Mouse (Mus musculus): ENCODE results near the gene AI182371.

AI182371 gene

DNA sequence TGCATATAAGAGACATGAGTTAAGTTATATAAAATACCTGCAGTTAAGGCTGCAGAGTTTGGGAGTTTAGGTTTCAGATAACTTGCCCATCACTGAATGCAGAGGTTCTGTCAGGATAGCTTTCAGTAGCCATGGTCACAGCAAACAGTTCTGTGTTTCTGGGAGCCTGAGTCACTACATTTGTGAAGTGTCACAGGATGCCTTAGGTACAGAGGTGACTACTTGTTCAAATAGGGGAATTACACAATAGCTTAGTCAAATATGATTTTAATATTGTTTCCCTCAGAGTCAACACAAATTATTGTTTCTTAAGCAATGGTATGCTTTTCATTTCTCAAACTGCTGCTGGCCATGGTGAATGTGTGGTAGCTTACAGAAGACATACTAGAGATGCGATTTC is 32.2 kb downstream of the AI182371 start:
- no peak for DNase-seq (ENCODE audit: inconsistent ontology term)

DNA sequence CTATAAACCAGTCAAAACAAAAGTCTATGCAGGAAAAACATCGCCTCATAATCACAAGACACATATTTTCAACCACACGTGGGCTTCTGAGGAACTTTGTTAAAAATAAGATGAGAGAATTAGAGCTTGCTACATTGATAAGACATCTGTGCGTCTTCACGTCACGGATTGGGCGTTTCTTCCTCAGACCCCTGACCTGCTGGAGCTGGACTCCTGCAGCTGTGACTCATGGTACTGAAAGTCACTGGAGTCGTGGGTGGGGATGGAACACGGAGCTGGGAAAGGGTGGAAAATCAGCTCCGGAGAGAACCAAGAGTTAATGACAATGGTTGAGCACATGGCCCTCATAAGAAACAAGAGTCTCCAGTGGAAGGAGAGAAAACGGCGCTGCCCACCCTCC is 34.2 kb downstream of the AI182371 start:
- DNase-seq (ENCODE audit: inconsistent ontology term) = no peak

DNA sequence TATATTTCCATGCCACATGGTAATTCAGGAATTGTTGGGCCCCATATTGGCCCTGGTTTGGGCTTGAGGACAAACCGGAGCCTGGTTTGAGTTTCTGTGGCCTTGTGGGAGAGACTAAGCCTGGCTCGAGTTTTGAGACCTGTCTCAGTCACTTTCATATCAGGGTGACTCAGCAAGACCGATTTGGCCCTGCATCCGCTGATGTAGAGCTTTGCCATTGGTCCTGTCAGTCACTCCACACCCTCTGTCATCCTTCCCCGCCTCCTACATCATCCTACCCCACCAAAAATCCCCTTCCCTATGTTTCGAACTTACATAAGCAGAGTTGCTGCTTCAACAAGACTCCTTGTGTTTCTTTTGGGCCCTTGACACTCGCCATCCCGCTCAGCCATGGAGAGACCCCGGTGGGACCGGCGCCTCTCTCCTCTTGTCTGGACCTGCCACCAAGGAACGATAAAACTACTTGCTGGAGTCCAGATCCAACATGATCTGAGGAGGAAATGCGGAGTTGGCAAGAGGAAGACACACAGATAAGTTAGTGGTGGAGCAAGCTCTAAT is 34.7 kb downstream of the AI182371 start:
- DNase-seq (ENCODE audit: inconsistent ontology term) = no peak

DNA sequence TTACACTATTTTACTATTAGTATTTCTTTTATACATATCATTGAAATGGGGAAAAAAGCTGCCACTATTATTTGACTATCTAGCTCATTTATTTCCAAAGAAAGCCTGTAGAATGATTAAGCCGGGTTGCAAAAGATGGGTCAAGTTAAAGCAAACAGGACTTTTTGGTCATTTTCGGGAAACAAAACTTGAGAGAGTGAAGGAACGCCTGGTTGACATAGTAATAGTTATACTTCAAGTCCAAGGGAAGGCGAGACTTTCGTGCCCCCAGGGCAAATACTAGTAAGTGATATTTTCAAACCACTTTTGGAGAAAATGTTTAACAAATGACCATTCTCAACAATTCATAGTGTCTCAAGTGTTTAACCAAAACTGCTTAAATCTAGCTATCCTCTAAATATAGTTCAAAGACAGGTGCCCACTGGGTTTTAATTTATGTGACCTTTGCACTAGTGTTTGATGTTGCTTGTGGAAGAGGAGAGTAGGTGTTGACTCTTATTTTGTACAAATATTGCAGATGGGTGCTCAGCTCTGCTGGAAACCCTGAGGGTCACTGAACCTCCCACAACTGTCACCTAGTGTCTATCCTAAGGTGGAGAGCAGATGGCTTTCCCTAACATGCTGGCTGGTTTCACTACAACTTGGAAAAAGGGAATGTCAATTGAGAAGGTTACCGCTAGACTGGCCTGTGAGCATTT is 37.9 kb downstream of the AI182371 start:
- DNase-seq (ENCODE audit: inconsistent ontology term) = no peak

DNA sequence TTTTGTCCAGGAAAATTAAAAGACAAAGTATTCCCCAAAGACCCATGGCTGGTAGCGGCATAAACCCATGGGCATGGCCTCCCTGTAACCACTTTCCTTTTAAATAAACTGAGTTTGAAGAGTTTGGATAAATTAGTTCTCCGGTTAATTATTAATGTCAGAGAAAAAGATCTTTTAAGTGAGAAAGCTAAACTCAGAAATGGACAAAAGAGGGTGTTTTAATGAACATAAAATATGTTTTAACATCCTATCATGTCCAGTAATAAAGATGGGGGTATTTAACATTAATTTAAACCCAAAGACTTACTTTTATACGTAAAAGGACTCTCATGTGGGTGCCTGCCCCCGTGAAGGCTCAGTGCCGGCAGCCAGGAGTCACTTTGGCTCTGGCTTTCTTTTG is 40.0 kb downstream of the AI182371 start, which contains the start of gene Hc:
Gene Hc, minus strand, starts transcription at position 101 of the 400 bp plus-strand sequence.
- DNase-seq (ENCODE audit: inconsistent ontology term) = no peak

DNA sequence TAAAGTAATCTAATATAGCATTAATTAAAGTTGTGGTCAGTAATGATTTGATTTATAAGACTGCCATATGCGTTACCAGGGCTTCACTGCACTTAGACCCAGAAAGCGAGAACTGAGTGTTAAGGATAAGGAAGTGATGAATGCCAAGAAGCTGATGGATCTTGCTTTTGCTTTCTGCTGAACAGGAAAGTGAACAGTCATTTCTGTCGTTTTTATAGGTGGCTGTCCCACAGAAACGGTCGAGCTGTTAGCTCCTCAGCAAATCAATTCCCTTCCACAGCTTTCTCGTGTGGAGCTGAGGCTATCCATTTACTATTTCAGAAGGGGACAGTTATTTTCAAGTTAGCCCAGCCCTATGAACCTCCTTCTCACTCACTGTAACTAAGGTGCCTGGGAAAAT is 40.4 kb downstream of the AI182371 start:
- DNase-seq (ENCODE audit: inconsistent ontology term) = no peak

DNA sequence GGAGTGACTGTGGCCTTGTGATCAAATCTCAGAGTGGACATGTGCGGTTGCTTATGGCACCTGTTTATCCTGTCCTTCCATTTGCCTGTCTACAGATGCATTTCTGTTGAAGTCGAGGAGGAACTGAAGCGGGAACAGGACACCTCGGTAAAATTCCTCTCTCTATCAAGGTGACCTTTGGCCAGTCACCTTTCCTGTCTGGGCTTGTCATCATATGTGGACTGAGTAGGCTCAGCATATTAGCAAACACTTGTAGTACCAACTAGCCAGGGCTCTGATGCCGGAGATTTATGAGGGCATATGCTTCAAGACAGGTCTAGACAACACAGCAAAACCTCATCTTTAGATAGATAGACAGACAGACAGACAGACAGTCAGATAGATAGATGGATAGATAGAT is 41.1 kb downstream of the AI182371 start:
- no peak for DNase-seq (ENCODE audit: inconsistent ontology term)

DNA sequence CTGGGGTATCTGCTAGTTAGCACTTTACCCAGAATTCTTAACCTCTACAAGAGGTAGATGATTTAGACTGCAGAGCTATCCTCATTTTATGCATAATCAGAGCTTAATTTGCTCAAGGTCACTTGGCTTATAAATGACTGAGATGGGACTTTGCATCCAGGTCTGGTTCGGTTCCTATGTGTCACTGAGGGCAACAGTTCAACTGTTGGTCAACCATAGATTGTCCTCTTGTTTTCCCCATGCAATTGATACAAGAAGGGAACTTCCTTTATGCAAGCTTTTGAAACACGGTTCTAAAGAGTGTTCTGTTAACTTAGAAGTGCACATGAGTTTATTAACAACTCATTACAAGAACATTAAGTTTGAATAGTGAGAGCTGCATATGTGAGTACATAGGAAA is 43.0 kb downstream of the AI182371 start:
- no peak for DNase-seq (ENCODE audit: inconsistent ontology term)

DNA sequence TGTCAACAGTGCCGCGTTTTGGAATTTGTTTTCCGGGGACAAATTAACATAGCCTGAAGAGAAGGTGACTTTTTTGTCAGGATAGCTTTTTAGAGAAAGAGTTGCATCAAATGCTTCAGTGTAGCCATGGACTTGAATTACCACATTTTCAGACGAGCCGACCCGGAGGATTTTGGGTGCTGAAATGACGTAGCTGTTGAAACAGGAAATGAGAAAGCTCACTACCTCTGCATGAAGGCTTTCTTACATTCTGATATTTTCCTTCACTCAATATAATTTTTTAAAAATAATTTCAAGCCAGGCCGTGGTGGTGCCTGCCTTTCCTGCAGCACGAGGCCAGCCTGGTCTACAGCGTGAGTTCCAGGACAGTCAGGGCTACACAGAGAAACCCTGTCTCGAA is 44.1 kb downstream of the AI182371 start:
- DNase-seq (ENCODE audit: inconsistent ontology term) = no peak

DNA sequence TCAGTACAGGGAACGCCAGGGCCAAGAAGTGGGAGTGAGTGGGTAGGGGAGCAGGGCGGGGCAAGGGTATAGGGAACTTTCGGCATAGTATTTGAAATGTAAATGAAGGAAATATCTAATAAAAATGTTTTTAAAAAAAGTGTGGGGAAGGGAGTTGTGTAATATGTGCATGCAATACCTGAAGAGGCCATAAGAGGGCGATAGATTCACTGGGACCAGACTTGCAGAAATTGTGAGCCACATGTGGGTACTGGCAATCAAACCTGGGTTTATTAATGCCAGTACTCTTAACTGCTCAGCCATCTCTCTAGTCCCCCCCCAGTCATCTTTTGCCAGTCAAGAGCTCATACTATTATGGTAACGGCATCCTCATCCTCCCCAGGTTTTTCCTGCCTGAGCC is 52.5 kb downstream of the AI182371 start:
- no peak for DNase-seq (ENCODE audit: inconsistent ontology term)

DNA sequence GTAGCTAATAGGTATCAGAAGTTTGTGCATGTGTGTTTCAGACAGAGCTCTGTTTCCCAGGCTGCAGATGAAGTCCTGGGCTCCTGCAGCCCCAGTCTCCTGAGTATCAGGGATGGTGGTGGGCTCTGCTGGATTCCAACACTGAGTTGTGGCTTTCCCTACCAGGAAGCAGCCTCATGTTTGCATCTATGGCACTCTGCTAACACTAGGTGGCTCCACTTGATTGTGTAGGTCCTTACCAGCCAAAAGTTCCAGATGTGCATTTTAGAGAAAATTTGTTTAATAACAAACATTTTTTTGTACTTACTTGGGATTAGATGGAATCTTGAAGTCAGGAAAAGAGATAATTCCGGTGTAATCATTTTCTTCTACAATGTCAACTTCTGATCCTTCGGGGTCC is 56.4 kb downstream of the AI182371 start:
- DNase-seq (ENCODE audit: inconsistent ontology term) = no peak

DNA sequence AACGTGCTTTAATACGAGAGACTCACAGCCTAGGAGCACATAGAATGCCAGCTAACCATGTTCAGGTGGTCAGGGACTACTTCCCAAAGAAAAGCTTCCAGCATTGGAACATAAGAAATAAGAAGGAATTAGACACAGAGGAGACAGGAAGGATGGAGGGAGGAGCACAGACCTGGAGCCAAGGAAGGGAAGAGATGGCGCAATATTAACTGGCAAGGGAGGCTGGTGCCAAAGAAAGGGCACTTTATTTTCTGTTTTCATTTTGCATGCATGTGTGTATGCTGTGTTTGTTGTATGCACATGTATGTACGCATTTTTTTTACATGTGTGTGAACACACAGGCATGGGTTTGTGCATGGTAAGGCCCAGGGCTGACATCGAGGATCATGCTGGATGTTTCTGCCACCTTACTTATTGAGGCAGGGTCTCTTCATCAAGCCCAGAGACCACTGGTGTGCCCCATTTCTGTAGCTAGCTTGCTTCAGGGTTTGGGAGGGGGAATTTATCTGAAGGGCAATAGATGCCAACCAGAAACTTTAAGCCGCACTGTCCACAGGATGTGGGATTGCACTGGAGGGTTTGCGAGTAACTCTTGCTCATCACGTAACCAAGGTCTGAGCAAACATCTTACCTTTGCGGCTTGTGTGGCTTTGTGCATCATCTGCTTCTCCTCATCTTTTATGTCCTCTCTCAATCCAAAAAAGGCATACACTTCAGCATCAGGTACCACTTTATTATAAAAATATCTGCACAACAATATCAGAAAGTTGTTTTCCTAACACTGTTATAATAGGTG is 62.6 kb downstream of the AI182371 start:
- no peak for DNase-seq (ENCODE audit: inconsistent ontology term)
